Mouse (Mus musculus): ENCODE measurements at regions not wholly inside any gene's neighbourhood (a gene's known extent, or its start where the extent isn't known, plus 50 kb on each side); places are given as distances from the start of the nearest gene placed in this dataset.

DNA sequence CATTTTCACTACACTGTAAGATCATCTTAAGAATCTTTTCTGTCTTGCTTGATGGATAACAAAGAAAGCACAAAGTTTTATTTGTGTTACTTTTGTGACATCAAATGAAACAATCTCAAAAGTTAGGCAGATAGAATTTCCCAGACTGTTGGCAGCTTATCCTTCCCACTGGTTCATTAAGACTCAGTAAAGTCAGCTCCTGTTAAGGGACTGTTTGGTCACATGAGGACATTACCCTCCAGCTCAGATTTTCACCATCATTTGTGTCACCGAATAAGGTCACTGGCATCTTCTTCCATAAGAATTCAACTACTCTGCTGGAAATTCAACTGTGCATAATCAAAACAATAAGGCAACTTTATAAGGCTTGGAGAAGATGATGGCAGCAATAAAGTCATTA is 126.3 kb downstream of the Sucnr1 start:
- no peak for TF ChIP-seq POLR2AphosphoS5 (IDR thresholded peaks at IDR 0.05; ENCODE audit: insufficient replicate concordance, low read depth, low read length)
- TF ChIP-seq CTCF (IDR thresholded peaks at IDR 0.05; ENCODE audit: low read depth, low read length) = no peak
- TF ChIP-seq TAL1 (conservative IDR thresholded peaks at IDR 0.05; ENCODE audit: low read depth, low read length) = no peak
- TF ChIP-seq GATA1 (IDR thresholded peaks at IDR 0.05; ENCODE audit: borderline replicate concordance, low read length) = no peak
- no peak for TF ChIP-seq GATA2 (IDR thresholded peaks at IDR 0.05; ENCODE audit: borderline replicate concordance, low read depth, low read length)
